Mouse (Mus musculus) ES-Bruce4 (cell line): Measurements from ENCODE around the gene Gm49425.

Experiments
- CTCF ChIP-seq: IDR thresholded peaks from one replicate; pipeline ENCODE4 v1.8.1; 2011; ENCODE audit warnings: low read depth, low read length
- EP300 ChIP-seq: IDR thresholded peaks from 2 replicates; pipeline ENCODE4 v1.6.1; 2011; ENCODE audit warnings: low read depth, low read length; ENCODE audit not compliant: insufficient read depth
- POLR2A ChIP-seq: IDR thresholded peaks from one replicate; pipeline ENCODE4 v1.8.1; 2011; ENCODE audit warnings: low read length; ENCODE audit not compliant: insufficient read depth

GRCm38 (mm10) chr15:101553169-101553568 is 36.1 kb upstream of the Gm49425 start:
- TF ChIP-seq POLR2A: no peak
- no peak for TF ChIP-seq CTCF
- TF ChIP-seq EP300: no peak
